ENCODE assay signal across 8 mouse cellular contexts in the genomic region with DNA sequence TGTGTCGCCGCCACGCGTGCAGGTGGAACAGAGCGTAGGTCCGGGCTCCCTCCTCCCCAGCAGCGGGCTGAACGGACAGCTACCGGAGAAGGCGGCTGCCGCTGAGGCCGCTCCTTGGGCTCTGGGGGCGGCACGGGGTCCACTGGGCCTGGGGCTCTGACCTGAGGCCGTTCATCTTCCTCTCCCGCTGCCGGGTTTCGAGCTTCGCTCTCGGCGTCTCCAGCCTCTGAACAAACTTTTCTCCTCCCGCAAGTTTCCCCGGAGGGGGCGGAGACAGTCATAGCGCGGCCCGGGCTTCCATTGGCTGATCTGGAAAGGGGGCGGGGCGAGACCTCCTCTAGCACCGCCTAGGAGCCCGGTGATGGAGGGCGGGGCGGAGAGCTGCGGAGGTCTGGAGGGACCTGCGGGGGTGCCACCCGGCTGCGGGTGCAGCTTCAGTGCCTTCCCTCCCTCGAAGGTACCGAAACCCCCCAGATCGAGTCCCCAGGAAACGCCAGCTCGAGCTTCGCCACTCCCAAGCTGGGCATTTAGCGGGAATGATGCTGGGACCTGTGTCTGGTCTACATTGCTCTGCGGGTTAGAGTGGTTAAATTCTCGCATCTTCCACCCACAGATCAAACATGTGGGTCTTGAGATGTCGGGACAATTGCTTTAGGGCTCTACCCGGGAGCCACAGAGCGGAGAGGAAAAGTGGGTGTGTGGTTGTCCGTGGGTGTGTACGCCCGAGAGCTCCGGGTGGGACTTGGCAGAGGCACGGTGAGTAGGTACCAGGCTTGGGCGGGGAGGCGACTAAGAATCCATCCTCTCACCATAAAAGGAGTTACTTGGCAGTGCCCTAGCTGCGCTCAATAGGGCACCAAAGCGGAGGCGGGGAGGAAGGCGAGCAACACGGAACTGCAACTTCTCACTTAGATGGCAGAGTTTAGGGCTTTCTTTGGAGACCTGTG. TPM values are rescaled to one million over a fixed set of nuclear protein-coding genes. Genes with fewer than 3 reads are reported as not detected.
DNase-seq lines count a peak whose midpoint lies in the region; ATAC-seq and TF ChIP-seq lines count a peak whose summit lies in the region.

A gene (minus strand): TSS at position 229 of the 947 bp plus-strand sequence.

- H3K27ac ChIP-seq in forebrain, embryonic 12.5 days = no peak within 1 kb of the TSS
- no peak within 1 kb of the TSS for H3K27ac ChIP-seq in neural tube, embryonic 15.5 days (replicated peaks)

- peak; percentile 70 for ATAC-seq in cerebellum, adult (ENCODE audit: insufficient number of reproducible peaks, low FRiP score, low TSS enrichment)
- ATAC-seq in forebrain, embryonic 12.5 days (ENCODE audit: low FRiP score) = peak; percentile 98
- ATAC-seq in neural tube, embryonic 15.5 days (ENCODE audit: low FRiP score) = peak; percentile 95

- H3K4me2 ChIP-seq in forebrain, embryonic 12.5 days = peak within 1 kb of the TSS; percentile 88
- peak within 1 kb of the TSS; percentile 96 for H3K4me2 ChIP-seq in neural tube, embryonic 15.5 days

- H3K9me3 ChIP-seq in forebrain, embryonic 12.5 days = 0 out of 2 replicates have a peak, but pooled peaks cover 3% of the 10 kb centered on the region
- no peaks in the 10 kb centered on the region for H3K9me3 ChIP-seq in neural tube, embryonic 15.5 days (replicated peaks)

- WGBS in forebrain, embryonic 12.5 days = under 1% methylated on average over 61 of the region's 61 CpGs
- 1% methylated on average over 61 of the region's 61 CpGs for WGBS in lung, adult 2 months
- WGBS in neural tube, embryonic 15.5 days = under 1% methylated on average over 60 of the region's 61 CpGs

- no peaks in the 10 kb centered on the region for H3K36me3 ChIP-seq in forebrain, embryonic 12.5 days (replicated peaks)
- no peaks in the 10 kb centered on the region for H3K36me3 ChIP-seq in neural tube, embryonic 15.5 days

- H3K9ac ChIP-seq in forebrain, embryonic 12.5 days = peak within 1 kb of the TSS; percentile 48
- H3K9ac ChIP-seq in neural tube, embryonic 15.5 days (replicated peaks) = peak within 1 kb of the TSS; percentile 68

- intact Hi-C loops in heart, postnatal 10 days (cut with DNase I) = loop anchor here (5.0 to 10.0 kb wide), 2 partner anchors 83 to 431 kb away; no protein-coding TSS in a partner anchor

- DNase-seq in ES-CJ7 (ENCODE audit: low read depth, low spot score) = peak; percentile 89
- peak; percentile 94 for DNase-seq in heart, postnatal 10 days
- peak; percentile 96 to 97 for DNase-seq in kidney, postnatal 4 days
- peak; percentile 89 for DNase-seq in lung, adult 2 months
- DNase-seq in thymus, adult 18-20 months = peak; percentile 97

- H3K4me1 ChIP-seq in forebrain, embryonic 12.5 days = peaks cover 27% of the 10 kb centered on the region
- peaks cover 15% of the 10 kb centered on the region for H3K4me1 ChIP-seq in lung, adult 2 months (ENCODE audit: control insufficient read depth, insufficient read depth, low read length)
- peaks cover 39% of the 10 kb centered on the region for H3K4me1 ChIP-seq in neural tube, embryonic 15.5 days

- peak within 1 kb of the TSS; percentile 49 for H3K4me3 ChIP-seq in forebrain, embryonic 12.5 days (replicated peaks)
- H3K4me3 ChIP-seq in lung, adult 2 months (replicated peaks; ENCODE audit: extremely low read depth, low read depth, low read length) = peak within 1 kb of the TSS; percentile 84
- H3K4me3 ChIP-seq in neural tube, embryonic 15.5 days (replicated peaks) = peak within 1 kb of the TSS; percentile 56

- peaks cover 69% of the 10 kb centered on the region for H3K27me3 ChIP-seq in forebrain, embryonic 12.5 days
- peaks cover 34% of the 10 kb centered on the region for H3K27me3 ChIP-seq in neural tube, embryonic 15.5 days (replicated peaks)

- peak; percentile 73; the same call in 1 of the 2 replicates for TF ChIP-seq POLR2A in lung, adult 2 months (IDR thresholded peaks at IDR 0.05; ENCODE audit: borderline replicate concordance, extremely low read depth, low read depth, low read length)

- TF ChIP-seq CTCF in lung, adult 2 months (IDR thresholded peaks at IDR 0.05; ENCODE audit: insufficient read depth, low read length) = no peak

RNA-seq across cellular contexts. Expression of the gene that starts here (rescaled TPM):
- polyA plus RNA-seq in forebrain, embryonic 12.5 days (2016; fragmentation: Nextera tagmentation; extraction: Ambion mirVana) = 0.82 and 0.84 TPM in 2 replicates
- 1 to 10 TPM; 4.5 to 4.6 TPM for total RNA-seq in heart, postnatal 10 days (2021)
- polyA plus RNA-seq in lung, adult 2 months (2012; rRNA removed) = 6.9 and 7.6 TPM in 2 replicates
- polyA plus RNA-seq in neural tube, embryonic 15.5 days (2015; fragmentation: Nextera tagmentation; extraction: Ambion mirVana) = 5.7 and 6.8 TPM in 2 replicates

Comparison
In these comparisons a context has a peak if more than half of its experiments do, and no peak if none do; other contexts are left out.
1. Peak in ATAC-seq, H3K4me3 ChIP-seq, H3K9ac ChIP-seq and H3K4me2 ChIP-seq in forebrain, embryonic 12.5 days; RNA of the gene not detected or under 1 TPM.